Mouse (Mus musculus) common myeloid progenitor, adult 5-6 weeks (primary cell): ENCODE results near the gene Pelp1. TPM values are rescaled to one million over a fixed set of nuclear protein-coding genes. Genes with fewer than 3 reads are reported as not detected.

Experiments
- ATAC-seq: replicated peaks from 2 replicates; pipeline ENCODE4 v1.8.0; 2016; ENCODE audit warnings: low read depth, mild to moderate bottlenecking, moderate TSS enrichment, inconsistent platforms; ENCODE audit not compliant: poor library complexity, severe bottlenecking
- total RNA-seq: library from RNA; stranded (forward); fragments of 200-1000, 187-1606 nt; gene quantifications from 2 replicates; pipeline ENCODE4 v1.2.3, GENCODE M21; 2017

The Pelp1 gene
- total RNA-seq: 13.4 and 16.5 TPM in 2 replicates

GRCm38 (mm10) chr11:70409594-70410296, at the start of gene Pelp1:
Gene Pelp1, minus strand, starts transcription at chr11:70410031.
- peak; percentile 94 for ATAC-seq

GRCm38 (mm10) chr11:70458688-70459600, 49.1 kb upstream of the Pelp1 start, which contains the start of gene Zmynd15:
Gene Zmynd15, plus strand, starts transcription at chr11:70459433.
- no peak for ATAC-seq

DNA sequence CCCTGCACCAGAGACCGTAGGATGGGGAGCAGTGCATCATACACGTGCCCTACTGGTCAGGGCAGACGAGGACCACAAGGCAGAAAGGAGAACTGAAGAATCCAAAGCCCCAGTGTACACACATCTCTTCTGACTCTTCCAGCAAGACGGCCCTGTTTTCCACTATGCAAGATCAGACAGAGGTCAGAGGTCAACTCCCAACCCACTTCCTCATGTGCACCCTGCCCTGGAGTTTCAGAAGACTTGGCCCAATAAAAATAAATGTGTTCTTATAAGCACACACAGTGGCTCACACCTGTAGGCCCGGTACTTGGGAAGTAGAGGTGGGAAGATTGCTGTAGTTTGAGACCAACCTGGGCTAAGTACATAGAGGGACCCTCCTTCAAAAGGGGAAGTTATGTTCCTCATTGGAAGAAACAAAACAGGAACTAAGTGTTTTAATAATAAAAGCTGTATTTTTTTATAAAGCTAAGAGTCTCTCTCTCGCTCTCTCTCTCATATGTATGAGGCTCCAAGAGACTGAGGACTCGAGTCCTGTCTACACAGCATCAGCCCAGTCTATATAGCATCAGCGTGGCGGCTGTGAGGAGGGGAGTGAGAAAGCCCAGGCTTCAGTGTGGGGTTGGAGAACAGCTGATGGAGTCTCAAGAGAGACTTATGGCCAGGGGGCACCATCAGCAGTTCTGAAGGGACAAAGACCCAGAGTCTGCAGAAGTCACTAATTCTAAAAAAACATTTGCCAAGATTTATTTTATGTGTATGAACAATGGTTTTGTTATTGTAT, 43.6 kb upstream of the Pelp1 start:
- ATAC-seq: no peak

DNA sequence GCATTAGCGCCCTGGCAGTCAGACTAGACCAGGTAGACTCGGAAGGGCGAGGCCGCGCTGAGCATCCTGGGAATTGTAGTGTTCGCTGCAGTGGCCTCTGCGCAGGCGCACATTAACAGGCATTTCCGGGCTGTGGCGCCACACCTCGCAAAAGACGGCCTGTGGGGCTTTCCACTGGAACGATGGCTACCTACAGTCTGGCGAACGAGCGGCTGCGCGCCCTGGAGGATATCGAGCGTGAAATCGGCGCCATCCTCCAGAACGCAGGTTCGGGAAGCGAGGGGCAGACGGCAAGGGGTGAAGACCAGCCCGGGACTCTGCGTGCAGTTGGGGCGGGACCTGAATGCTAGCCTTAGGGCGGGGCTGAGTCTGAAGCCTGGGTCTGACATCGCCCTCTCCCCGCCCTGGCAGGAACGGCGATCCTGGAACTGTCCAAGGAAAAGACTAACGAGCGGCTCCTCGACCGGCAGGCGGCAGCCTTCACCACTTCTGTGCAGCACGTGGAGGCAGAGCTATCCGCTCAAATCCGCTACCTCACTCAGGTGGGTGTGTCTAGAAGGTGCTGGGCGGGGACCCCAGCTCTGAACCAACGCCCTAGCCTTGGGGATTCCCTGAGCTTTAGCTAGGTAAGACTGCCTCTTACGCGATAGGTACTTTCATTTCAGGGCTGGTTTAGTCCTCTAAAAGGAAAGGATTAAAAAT, 42.1 kb upstream of the Pelp1 start, which contains the start of gene Med11:
TSS of gene Med11 (plus strand) at position 123 of the 702 bp plus-strand sequence.
- peak; percentile 92 for ATAC-seq

DNA sequence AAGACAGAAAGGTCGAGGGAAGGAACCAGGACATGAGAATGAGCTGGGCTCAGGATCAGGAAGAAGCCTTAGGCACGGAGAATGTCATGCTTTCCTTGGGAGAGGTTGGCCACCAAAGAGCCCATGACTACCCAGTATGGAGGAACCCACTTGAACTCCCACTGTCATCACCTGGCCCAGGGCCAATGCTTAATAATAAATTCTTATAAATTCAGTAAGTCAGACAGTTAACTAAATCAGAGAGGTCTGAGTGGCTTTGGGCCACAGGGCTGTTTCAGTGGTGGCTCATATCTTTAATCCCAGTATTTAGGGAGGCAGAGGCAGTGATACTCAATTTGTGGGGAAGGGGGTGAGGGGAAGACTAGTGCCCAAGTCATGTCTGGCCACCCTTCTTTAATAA, 41.1 kb upstream of the Pelp1 start:
- no peak for ATAC-seq

DNA sequence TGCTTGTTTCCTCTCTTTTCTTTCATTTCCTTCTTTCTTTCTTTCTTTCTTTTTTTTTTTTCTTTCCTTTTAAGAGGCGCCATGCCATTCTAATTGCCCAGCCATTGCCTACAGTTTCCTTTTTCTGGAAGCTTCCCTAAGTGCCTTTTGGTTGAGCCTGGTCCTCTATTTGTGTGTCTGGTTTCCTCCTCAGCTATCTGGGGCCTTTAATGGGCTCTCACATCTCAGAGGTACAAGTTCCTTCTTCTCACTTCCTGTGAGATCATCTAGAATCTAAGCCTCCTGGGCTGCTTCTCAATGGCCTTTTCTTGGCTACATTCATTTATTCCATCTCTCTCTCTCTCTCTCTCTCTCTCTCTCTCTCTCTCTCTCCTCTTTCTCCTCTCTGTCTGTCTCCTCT, 37.5 kb upstream of the Pelp1 start:
- no peak for ATAC-seq

GRCm38 (mm10) chr11:70446756-70447155, 36.9 kb upstream of the Pelp1 start:
- ATAC-seq: peak; percentile 62; the same call in 1 of the 2 replicates

DNA sequence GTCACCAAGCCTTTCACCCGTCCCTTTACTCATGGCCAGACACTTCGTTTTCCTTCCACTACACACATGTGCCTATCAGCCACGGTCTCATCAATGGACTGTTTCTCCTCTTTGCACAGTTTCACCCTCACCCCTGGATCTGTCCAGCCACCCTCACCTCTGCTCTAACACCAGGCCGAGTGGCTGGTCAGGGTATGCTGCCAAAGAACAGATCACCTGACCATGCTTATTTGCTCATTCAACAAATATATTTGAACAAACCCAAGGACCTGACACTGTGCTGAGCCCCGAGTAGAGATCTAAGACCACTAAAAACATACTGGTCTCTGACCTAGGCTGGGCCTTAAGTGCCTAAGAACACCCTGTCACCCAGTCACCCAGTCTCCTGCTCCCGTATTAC, 34.8 kb upstream of the Pelp1 start:
- no peak for ATAC-seq

DNA sequence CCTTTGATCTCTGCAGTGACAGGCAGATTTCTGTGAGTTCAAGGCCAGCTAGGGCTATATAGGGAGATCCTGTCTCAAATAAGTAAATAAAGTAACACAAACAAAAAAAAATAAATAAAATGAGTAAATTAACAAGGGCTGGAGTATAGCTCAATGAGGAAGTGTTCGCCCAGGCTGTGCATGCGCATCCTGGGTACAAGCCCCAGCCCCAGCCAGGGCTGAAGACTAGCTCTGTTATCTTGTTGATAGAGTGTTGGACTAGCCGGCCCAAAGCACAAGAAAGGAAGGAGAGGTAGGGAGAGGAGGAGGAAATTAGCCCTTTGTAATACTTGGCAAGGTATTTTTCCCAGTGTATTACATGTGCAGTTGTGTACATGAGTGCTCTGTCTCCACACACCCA, 34.1 kb upstream of the Pelp1 start:
- no peak for ATAC-seq

DNA sequence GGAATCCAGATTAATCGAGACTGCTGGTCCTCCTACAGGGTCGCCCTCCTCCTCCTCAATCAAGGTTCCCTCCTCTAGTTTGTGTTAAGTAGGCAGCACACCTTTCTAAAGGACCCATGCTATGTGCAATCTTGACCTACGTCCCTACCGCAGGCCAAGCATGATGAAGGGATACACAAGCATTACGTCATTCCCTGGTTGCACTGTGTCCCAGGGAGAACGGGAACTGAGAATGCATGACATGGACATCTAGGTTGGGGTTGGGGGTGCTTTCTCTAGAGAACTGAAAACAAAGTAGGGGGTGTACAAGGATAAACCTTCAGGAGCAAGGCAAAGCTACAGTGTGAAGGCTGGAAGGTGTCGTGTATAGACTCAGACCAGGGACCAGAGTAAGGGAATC, 32.1 kb upstream of the Pelp1 start:
- no peak for ATAC-seq

DNA sequence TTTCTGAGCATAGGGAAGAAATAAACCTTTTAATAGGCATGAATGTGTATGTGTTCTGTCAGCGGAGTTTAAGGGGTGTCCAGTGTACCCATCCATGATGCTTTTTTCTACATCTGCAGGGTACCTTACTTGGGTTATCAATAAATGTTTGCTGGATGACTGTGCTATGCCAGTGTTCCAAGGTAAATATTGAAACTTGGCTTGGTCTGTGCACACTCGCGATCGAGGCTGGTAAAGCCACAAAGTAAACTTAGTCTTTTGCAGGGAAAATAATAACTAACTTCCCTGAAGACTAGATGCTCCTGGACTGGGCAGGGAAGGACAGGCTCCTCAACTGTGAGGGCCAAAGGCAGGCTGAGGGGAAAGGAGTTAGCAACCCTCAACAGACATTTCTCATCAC, 30.8 kb upstream of the Pelp1 start:
- ATAC-seq: no peak

GRCm38 (mm10) chr11:70438728-70439374, 29.0 kb upstream of the Pelp1 start:
- ATAC-seq: no peak

DNA sequence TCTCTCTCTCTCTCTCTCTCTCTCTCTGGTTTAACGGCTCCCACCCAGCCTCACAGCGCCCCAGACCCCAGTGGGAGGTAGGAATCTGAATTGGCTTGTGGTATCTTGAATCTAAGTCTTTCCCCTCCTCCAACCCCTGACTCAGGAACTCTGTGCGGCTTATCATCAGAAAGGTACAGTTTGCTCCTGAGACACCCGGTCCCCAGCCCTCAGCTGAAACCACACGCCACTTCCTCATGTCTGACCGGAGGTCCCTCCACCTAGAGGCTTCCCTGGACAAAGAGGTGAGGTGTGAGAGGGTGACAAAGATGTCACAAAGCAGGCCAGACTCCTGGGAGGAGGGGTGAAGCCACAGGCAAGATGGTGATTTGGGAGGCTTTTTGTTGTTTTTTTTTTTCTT, 27.6 kb upstream of the Pelp1 start:
- ATAC-seq: no peak

GRCm38 (mm10) chr11:70435476-70435875, 25.6 kb upstream of the Pelp1 start:
- no peak for ATAC-seq

DNA sequence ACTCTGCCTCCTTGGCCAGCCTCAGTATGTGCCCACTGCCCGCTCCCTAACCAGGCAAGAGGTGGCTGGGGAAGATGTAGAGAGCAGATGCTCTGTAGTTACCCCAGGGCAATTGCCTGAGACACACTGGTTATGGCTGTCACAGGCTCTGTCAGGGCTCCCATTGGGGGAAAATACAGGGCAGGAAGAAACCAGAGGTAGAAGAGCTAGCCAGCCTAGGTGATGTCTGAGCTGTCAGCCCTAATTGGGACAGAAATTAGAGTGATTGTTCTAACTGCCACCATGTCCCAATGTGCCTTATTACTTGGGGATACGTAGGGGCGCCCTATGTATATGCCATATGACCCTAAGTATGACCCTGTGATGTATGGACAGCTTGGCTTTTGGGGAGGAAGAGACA, 24.1 kb upstream of the Pelp1 start:
- ATAC-seq: no peak

- ATAC-seq: peak; percentile 4
Observed at GRCm38 (mm10) chr11:70433569-70433943, 23.7 kb upstream of the Pelp1 start.

DNA sequence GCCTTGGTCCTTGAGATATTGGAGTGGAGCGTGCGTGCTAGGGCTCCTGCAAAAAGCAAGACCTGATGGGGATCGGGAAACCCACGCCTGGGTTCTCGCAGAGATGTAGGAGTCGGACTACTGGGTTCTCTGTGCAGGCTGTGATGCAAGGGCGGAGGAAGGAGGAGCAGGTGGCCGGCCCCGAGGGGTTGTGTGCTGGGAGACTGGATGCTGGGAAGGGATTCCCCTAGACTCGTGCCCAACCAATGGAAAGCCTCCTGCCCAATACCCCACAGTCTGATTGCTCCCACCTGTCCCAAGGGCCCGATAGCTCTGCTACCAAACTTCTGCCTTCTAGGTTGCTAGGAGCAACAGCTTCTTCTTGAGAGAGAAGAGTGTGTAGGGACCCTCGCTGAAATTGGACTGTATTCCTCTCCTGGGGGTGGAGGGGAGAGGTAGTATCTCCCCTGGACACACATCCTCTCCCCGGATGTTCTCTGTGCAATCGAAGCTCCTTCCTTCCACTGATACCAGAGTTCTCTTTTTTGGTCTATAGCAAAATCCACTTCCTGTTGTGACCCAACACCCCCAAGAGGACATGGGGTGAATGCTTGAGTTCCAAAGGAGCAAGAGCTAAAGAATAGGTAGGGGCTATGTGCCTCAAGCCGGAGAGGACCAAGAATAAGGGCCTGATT, 23.2 kb upstream of the Pelp1 start:
- peak; percentile 33 for ATAC-seq

DNA sequence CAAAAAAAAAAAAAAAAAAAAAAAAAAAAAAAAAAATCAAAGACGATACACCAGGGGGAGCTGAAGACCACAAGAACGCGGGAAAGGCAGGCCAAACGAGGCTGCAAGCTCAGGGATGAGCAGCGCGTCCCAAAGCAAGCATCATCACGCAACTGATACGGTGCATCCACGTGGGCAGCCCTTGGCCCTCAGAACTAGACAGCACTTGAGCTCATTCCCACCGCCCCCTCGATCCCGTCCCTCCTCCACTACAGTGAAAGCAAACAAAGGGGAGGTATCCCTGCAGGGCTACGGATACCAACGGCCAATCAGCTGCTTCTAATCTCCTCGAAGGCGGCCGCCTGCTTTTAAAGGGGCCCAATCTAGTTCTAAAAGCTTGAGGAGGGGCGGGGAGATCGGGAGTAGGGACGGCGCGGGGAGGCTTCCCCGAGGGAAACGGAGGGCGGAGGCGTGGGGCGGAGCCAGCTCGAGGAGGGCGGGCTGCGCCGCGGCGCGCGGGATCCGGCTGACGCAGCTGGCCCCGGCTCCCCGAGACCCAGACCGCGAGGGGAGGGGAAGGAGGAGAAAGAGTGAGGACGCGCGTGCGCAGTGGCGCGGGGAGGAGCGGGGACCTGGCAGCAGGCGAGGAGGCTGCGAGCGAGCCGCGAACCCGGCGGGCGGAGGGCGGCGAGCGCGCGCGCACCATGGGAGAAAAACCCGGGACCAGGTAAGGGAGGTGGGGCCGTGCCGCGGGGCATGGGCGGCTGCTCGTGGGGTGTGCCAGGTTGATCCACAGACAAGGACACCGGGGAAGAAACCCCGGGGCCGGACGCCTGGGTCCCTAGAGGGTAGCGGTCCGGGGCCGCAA, 22.4 kb upstream of the Pelp1 start, which contains the start of gene Arrb2:
TSS of gene Arrb2 (plus strand) at position 588 of the 847 bp plus-strand sequence.
- peak; percentile 81 for ATAC-seq
